Mouse (Mus musculus) thymus, postnatal 0 days (tissue): ENCODE results near the gene Klhl22. TPM values are rescaled to one million over a fixed set of nuclear protein-coding genes. Genes with fewer than 3 reads are reported as not detected.

Experiments
- DNase-seq: peaks from one replicate; pipeline ENCODE4 v3.0.0-alpha.2; 2015; ENCODE audit warnings: low spot score
- polyA plus RNA-seq: library from polyadenylated mRNA; unstranded; fragments of >200 nt; fragmentation: Nextera tagmentation; extraction: Ambion mirVana; gene quantifications from 2 replicates; pipeline ENCODE4 v1.2.1, GENCODE M21; 2015

Gene Klhl22
- polyA plus RNA-seq, 1 experiment from 2014 or later: 27.6 TPM

GRCm38 (mm10) chr16:17832821-17833220 lies 73.4 kb downstream of the Klhl22 start, which contains the start of gene B830017H08Rik:
TSS of gene B830017H08Rik (plus strand) at chr16:17833121.
- DNase-seq: no peak

GRCm38 (mm10) chr16:17833321-17833680 lies 73.9 kb downstream of the Klhl22 start:
- no peak for DNase-seq

- DNase-seq: no peak
These were observed 74.4 kb downstream of the Klhl22 start for GRCm38 (mm10) chr16:17833681-17834399.

- no peak for DNase-seq
These were observed 75.1 kb downstream of the Klhl22 start for GRCm38 (mm10) chr16:17834543-17834942.

GRCm38 (mm10) chr16:17835481-17835880 lies 76.1 kb downstream of the Klhl22 start:
- no peak for DNase-seq

- no peak for DNase-seq
These were observed 78.6 kb downstream of the Klhl22 start, which contains the start of gene Car15 for GRCm38 (mm10) chr16:17838051-17838450. TSS of gene Car15 (minus strand) at chr16:17838364.

GRCm38 (mm10) chr16:17839976-17840375 lies 80.6 kb downstream of the Klhl22 start:
- no peak for DNase-seq

- DNase-seq: no peak
These were observed 83.0 kb downstream of the Klhl22 start for GRCm38 (mm10) chr16:17842437-17842836.

Other genes starting within 250 kb of the Klhl22 start
- 79.7 and 81.0 TPM in 2 replicates for gene Thap7, start 228.5 kb upstream of the Klhl22 start, polyA plus RNA-seq
- gene Lrrc74b, start 198.4 kb upstream of the Klhl22 start, polyA plus RNA-seq: 0.20 and 0.36 TPM in 2 replicates
- gene P2rx6, start 197.7 kb upstream of the Klhl22 start, polyA plus RNA-seq: 1.4 and 2.0 TPM in 2 replicates
- 1.5 and 2.1 TPM in 2 replicates for gene Slc7a4, start 176.4 kb upstream of the Klhl22 start, polyA plus RNA-seq
- 17.4 and 21.6 TPM in 2 replicates for gene Smpd4, start 140.3 kb upstream of the Klhl22 start, polyA plus RNA-seq
- 0.98 and 1.1 TPM in 2 replicates for gene Ccdc74a, start 113.1 kb upstream of the Klhl22 start, polyA plus RNA-seq
- gene Med15, start 26.7 kb upstream of the Klhl22 start, polyA plus RNA-seq: 31.6 and 36.9 TPM in 2 replicates
- 3.6 and 4.3 TPM in 2 replicates for gene Scarf2, start 37.7 kb downstream of the Klhl22 start, polyA plus RNA-seq
- not detected in 2 replicates for gene B830017H08Rik, start 73.5 kb downstream of the Klhl22 start, polyA plus RNA-seq
- gene Car15, start 78.7 kb downstream of the Klhl22 start, polyA plus RNA-seq: 0.83 and 1.3 TPM in 2 replicates
- gene Gm20518, start 132.1 kb downstream of the Klhl22 start, polyA plus RNA-seq: 0.20 TPM in 1 of 2 replicates, not detected in the other
- 0.05 TPM in 1 of 2 replicates, not detected in the other for gene Tssk1, start 134.6 kb downstream of the Klhl22 start, polyA plus RNA-seq
- 42.5 and 43.7 TPM in 2 replicates for gene Dgcr2, start 138.9 kb downstream of the Klhl22 start, polyA plus RNA-seq
- not detected in 2 replicates for gene Tssk2, start 139.0 kb downstream of the Klhl22 start, polyA plus RNA-seq
- 32.7 and 38.8 TPM in 2 replicates for gene Ess2, start 151.7 kb downstream of the Klhl22 start, polyA plus RNA-seq
- 0.18 TPM in 1 of 2 replicates, not detected in the other for gene Gsc2, start 155.4 kb downstream of the Klhl22 start, polyA plus RNA-seq
- gene Slc25a1, start 168.6 kb downstream of the Klhl22 start, polyA plus RNA-seq: 50.2 and 51.5 TPM in 2 replicates
- 0.73 and 1.1 TPM in 2 replicates for gene Vpreb2, start 220.8 kb downstream of the Klhl22 start, polyA plus RNA-seq